Mouse (Mus musculus) G1E (cell line): ENCODE measurements around the gene Hgd. TPM values are rescaled to one million over a fixed set of nuclear protein-coding genes. Genes with fewer than 3 reads are reported as not detected.

Experiments
- ATAC-seq: 2 replicates; pipeline ENCODE4 v1.8.0; 2016; ENCODE audit warnings: mild to moderate bottlenecking; ENCODE audit not compliant: insufficient number of reproducible peaks, poor library complexity, low FRiP score, severe bottlenecking; ENCODE audit errors: extremely low read depth
- DNase-seq: peaks from one replicate; pipeline ENCODE4 v3.0.0; 2012; ENCODE audit warnings: low spot score
- H3K27me3 ChIP-seq: 2 replicates; pipeline ENCODE4 v1.6.1; 2012; ENCODE audit warnings: mild to moderate bottlenecking, low read length, inconsistent platforms; ENCODE audit not compliant: insufficient read depth
- H3K36me3 ChIP-seq: replicated peaks from 2 replicates; pipeline ENCODE3; 2012; ENCODE audit warnings: mild to moderate bottlenecking, inconsistent platforms
- H3K4me1 ChIP-seq: 2 replicates; pipeline ENCODE4 v1.6.1; 2012; ENCODE audit warnings: low read depth, low read length, inconsistent platforms, mixed read lengths; ENCODE audit not compliant: insufficient read depth
- H3K4me3 ChIP-seq: 2 replicates; pipeline ENCODE4 v1.5.1; 2012; ENCODE audit warnings: low read depth, mild to moderate bottlenecking, inconsistent platforms, low read length, moderate library complexity, mixed read lengths
- H3K9me3 ChIP-seq: replicated peaks from 2 replicates; pipeline ENCODE4 v1.6.1; 2012; ENCODE audit warnings: inconsistent platforms
- CTCF ChIP-seq: IDR thresholded peaks from 2 replicates; pipeline ENCODE4 v1.5.1; 2012; ENCODE audit warnings: low read depth, low read length, inconsistent platforms, mixed read lengths
- GATA1 ChIP-seq: IDR thresholded peaks from 2 replicates; pipeline ENCODE4 v1.6.1; 2012; ENCODE audit warnings: borderline replicate concordance, low read length, inconsistent platforms, mixed read lengths
- GATA2 ChIP-seq: IDR thresholded peaks from 2 replicates; pipeline ENCODE4 v1.6.1; 2012; ENCODE audit warnings: low read depth, low read length, inconsistent platforms, borderline replicate concordance
- POLR2AphosphoS5 ChIP-seq: IDR thresholded peaks from 2 replicates; pipeline ENCODE4 v1.6.1; 2012; ENCODE audit warnings: low read depth, low read length, inconsistent platforms; ENCODE audit not compliant: insufficient replicate concordance
- TAL1 ChIP-seq: conservative IDR thresholded peaks from 2 replicates; pipeline ENCODE4 v1.6.1; 2012; ENCODE audit warnings: low read depth, low read length, inconsistent platforms, mixed read lengths
- polyA plus RNA-seq: library from polyadenylated mRNA; stranded (reverse); fragments of >175 nt; gene quantifications from 2 replicates; pipeline ENCODE4 v1.2.3, GENCODE M21; 2012
- total RNA-seq, 2 experiments: library from RNA; stranded (forward) in 1 of 2; stranded (reverse) in 1 of 2; fragments of 200-1000 nt in 1 of 2; fragments of >200 nt in 1 of 2; fragmentation: Nextera tagmentation in 1 of 2; gene quantifications; 2 replicates each; pipeline ENCODE4 v1.2.3; 2014 to 2017

Gene Hgd
- total and polyA plus RNA-seq, 3 experiments: not detected

- Histone ChIP-seq H3K36me3 (peaks cover 1% of the 10 kb centered on the region), H3K4me3 (no peak overlapping the region), H3K4me1 (no peaks in the 10 kb centered on the region), H3K9me3 (no peaks in the 10 kb centered on the region), H3K27me3 (peaks cover 16% of the 10 kb centered on the region)
- TF ChIP-seq GATA2 (no peak), CTCF (no peak), TAL1 (no peak), GATA1 (no peak), POLR2AphosphoS5 (no peak)
- no peak for ATAC-seq
- DNase-seq: no peak
Measured at GRCm38 (mm10) chr16:37579591-37579990, 362 bp upstream of the Hgd start.

GRCm38 (mm10) chr16:37580651-37581050, 698 bp downstream of the Hgd start:
- Histone ChIP-seq H3K36me3 (no peaks in the 10 kb centered on the region), H3K4me1 (no peaks in the 10 kb centered on the region), H3K27me3 (peaks cover 16% of the 10 kb centered on the region), H3K9me3 (no peaks in the 10 kb centered on the region), H3K4me3 (no peak overlapping the region)
- ATAC-seq (no peak), DNase-seq (no peak)
- TF ChIP-seq GATA1: no peak

GRCm38 (mm10) chr16:37581901-37582300, 1.9 kb downstream of the Hgd start:
- ATAC-seq: no peak
- no peak overlapping the region for H3K4me3 ChIP-seq

GRCm38 (mm10) chr16:37583306-37583705, 3.4 kb downstream of the Hgd start:
- H3K36me3 ChIP-seq: no peaks in the 10 kb centered on the region
- peaks cover 11% of the 10 kb centered on the region for H3K27me3 ChIP-seq
- no peak for DNase-seq
- ATAC-seq: no peak
- no peaks in the 10 kb centered on the region for H3K9me3 ChIP-seq
- TF ChIP-seq CTCF (no peak), GATA2 (no peak), TAL1 (no peak), POLR2AphosphoS5 (no peak), GATA1 (no peak)
- no peak overlapping the region for H3K4me3 ChIP-seq
- no peaks in the 10 kb centered on the region for H3K4me1 ChIP-seq

More at GRCm38 (mm10) chr16:37581901-37582300, 1.9 kb downstream of the Hgd start:
- H3K4me1 ChIP-seq: no peaks in the 10 kb centered on the region
- no peak for DNase-seq
- H3K36me3 ChIP-seq: no peaks in the 10 kb centered on the region
- TF ChIP-seq POLR2AphosphoS5 (no peak), GATA1 (no peak), TAL1 (no peak), GATA2 (no peak), CTCF (no peak)
- peaks cover 16% of the 10 kb centered on the region for H3K27me3 ChIP-seq
- H3K9me3 ChIP-seq: no peaks in the 10 kb centered on the region

GRCm38 (mm10) chr16:37583801-37584200, 3.8 kb downstream of the Hgd start:
- no peak overlapping the region for H3K4me3 ChIP-seq
- DNase-seq: no peak
- H3K27me3 ChIP-seq: peaks cover 8% of the 10 kb centered on the region
- TF ChIP-seq TAL1: no peak
- TF ChIP-seq GATA2: no peak
- no peak for TF ChIP-seq GATA1
- TF ChIP-seq POLR2AphosphoS5: no peak
- TF ChIP-seq CTCF: no peak
- no peaks in the 10 kb centered on the region for H3K36me3 ChIP-seq
- H3K9me3 ChIP-seq: no peaks in the 10 kb centered on the region
- H3K4me1 ChIP-seq: no peaks in the 10 kb centered on the region
- ATAC-seq: no peak

- Histone ChIP-seq H3K36me3 (no peaks in the 10 kb centered on the region), H3K4me3 (no peak overlapping the region), H3K4me1 (no peaks in the 10 kb centered on the region), H3K27me3 (peaks cover 5% of the 10 kb centered on the region), H3K9me3 (no peaks in the 10 kb centered on the region)
- no peak for DNase-seq
- TF ChIP-seq POLR2AphosphoS5 (no peak), GATA2 (no peak), GATA1 (no peak), TAL1 (no peak), CTCF (no peak)
- ATAC-seq: no peak
Measured at GRCm38 (mm10) chr16:37584218-37585035, 4.5 kb downstream of the Hgd start.
